Mouse (Mus musculus) CH12.LX (cell line): ENCODE measurements around the gene Cdnf. TPM values are rescaled to one million over a fixed set of nuclear protein-coding genes. Genes with fewer than 3 reads are reported as not detected.
A peak's percentile ranks its signal among the peaks of the same experiment; 100 is the strongest.

ENCODE experiments used
- DNase-seq: peaks from one replicate; pipeline ENCODE4 v3.0.0-alpha.2; 2013; ENCODE audit errors: extremely low read depth
- H3K27ac ChIP-seq: 2 replicates; pipeline ENCODE4 v1.5.1; 2012; ENCODE audit warnings: low read depth, mild to moderate bottlenecking, control low read depth, moderate library complexity; ENCODE audit not compliant: insufficient read depth
- H3K27me3 ChIP-seq: replicated peaks from 2 replicates; pipeline ENCODE3; 2012; ENCODE audit warnings: inconsistent platforms
- H3K36me3 ChIP-seq, 2 experiments: replicated peaks in 1 of 2; 2 replicates each; pipeline versions ENCODE3 to v1.6.1; 2012; ENCODE audit warnings: inconsistent platforms in 1 of 2, low read length in 1 of 2, mild to moderate bottlenecking in 1 of 2, mixed read lengths in 1 of 2, moderate library complexity in 1 of 2; ENCODE audit not compliant: control insufficient read depth in 1 of 2, insufficient read depth in 1 of 2
- H3K4me1 ChIP-seq, 2 experiments: 2 replicates each; pipeline ENCODE4 v1.6.1; 2012; ENCODE audit warnings: inconsistent platforms in 1 of 2, moderate library complexity in 1 of 2; ENCODE audit not compliant: insufficient read depth in 2 of 2, control insufficient read depth in 1 of 2
- H3K4me2 ChIP-seq: 2 replicates; pipeline ENCODE4 v1.6.1; 2012; ENCODE audit warnings: low read depth, mild to moderate bottlenecking, control low read depth; ENCODE audit not compliant: poor library complexity, insufficient read depth, severe bottlenecking
- H3K4me3 ChIP-seq, 3 experiments: fragments of 150-350 bp in 1 of 3; sonication (generic) in 1 of 3; replicated peaks in 1 of 3; 2 replicates each; pipeline versions ENCODE3 to v1.5.1; 2011 to 2012; ENCODE audit warnings: low read depth in 2 of 3, low read length in 2 of 3, mild to moderate bottlenecking in 2 of 3, moderate library complexity in 2 of 3, control low read depth in 1 of 3, improper control_type of control experiment in 1 of 3, inconsistent platforms in 1 of 3, mixed read lengths in 1 of 3; ENCODE audit not compliant: poor library complexity in 1 of 3
- H3K79me2 ChIP-seq: replicated peaks from 2 replicates; pipeline ENCODE4 v1.6.1; 2012; ENCODE audit warnings: mild to moderate bottlenecking, moderate library complexity; ENCODE audit not compliant: control insufficient read depth, poor library complexity, insufficient read depth, severe bottlenecking; ENCODE audit errors: extremely low read depth
- H3K9ac ChIP-seq: 2 replicates; pipeline ENCODE4 v1.6.1; 2012; ENCODE audit warnings: low read depth, mild to moderate bottlenecking, control low read depth, moderate library complexity; ENCODE audit not compliant: insufficient read depth
- H3K9me3 ChIP-seq: replicated peaks from 2 replicates; pipeline ENCODE3; 2012; ENCODE audit warnings: low read length, inconsistent platforms, mixed read lengths
- CHD1 ChIP-seq: IDR thresholded peaks from 2 replicates; pipeline ENCODE4 v1.6.1; 2012; ENCODE audit warnings: low read depth, low read length, improper control_type of control experiment, inconsistent platforms
- CHD2 ChIP-seq: IDR thresholded peaks from 2 replicates; pipeline ENCODE4 v1.6.1; 2011; ENCODE audit warnings: low read length, improper control_type of control experiment
- EP300 ChIP-seq: IDR thresholded peaks from 2 replicates; pipeline ENCODE4 v1.6.1; 2011; ENCODE audit warnings: low read length, improper control_type of control experiment
- ETS1 ChIP-seq: conservative IDR thresholded peaks from 2 replicates; pipeline ENCODE4 v1.6.1; 2012; ENCODE audit warnings: low read depth, mild to moderate bottlenecking, inconsistent platforms, low read length, improper control_type of control experiment, moderate library complexity
- JUND ChIP-seq: conservative IDR thresholded peaks from 2 replicates; pipeline ENCODE4 v1.6.1; 2011; ENCODE audit warnings: low read depth, low read length, improper control_type of control experiment
- MAFK ChIP-seq: IDR thresholded peaks from 2 replicates; pipeline ENCODE4 v1.6.1; 2011; ENCODE audit warnings: low read length, improper control_type of control experiment; ENCODE audit not compliant: insufficient replicate concordance
- MAZ ChIP-seq: IDR thresholded peaks from 2 replicates; pipeline ENCODE4 v1.6.1; 2012; ENCODE audit warnings: low read depth, mild to moderate bottlenecking, inconsistent platforms, low read length, improper control_type of control experiment, moderate library complexity
- MEF2A ChIP-seq: IDR thresholded peaks from 2 replicates; pipeline ENCODE4 v1.6.1; 2014; ENCODE audit warnings: low read depth, mild to moderate bottlenecking, inconsistent platforms, low read length, improper control_type of control experiment, borderline replicate concordance
- MXI1 ChIP-seq: IDR thresholded peaks from 2 replicates; pipeline ENCODE4 v1.6.1; 2011; ENCODE audit warnings: mild to moderate bottlenecking, low read depth, low read length, improper control_type of control experiment
- MYC ChIP-seq: IDR thresholded peaks from 2 replicates; pipeline ENCODE4 v1.6.1; 2011; ENCODE audit warnings: low read depth, mild to moderate bottlenecking, improper control_type of control experiment, low read length
- NELFE ChIP-seq: IDR thresholded peaks from 2 replicates; pipeline ENCODE4 v1.6.1; 2011; ENCODE audit warnings: low read depth, low read length, improper control_type of control experiment
- NRF1 ChIP-seq: IDR thresholded peaks from 2 replicates; pipeline ENCODE4 v1.6.1; 2014; ENCODE audit warnings: low read depth, mild to moderate bottlenecking, inconsistent platforms, low read length, improper control_type of control experiment, moderate library complexity
- POLR2AphosphoS2 ChIP-seq: IDR thresholded peaks from 2 replicates; pipeline ENCODE4 v1.6.1; 2011; ENCODE audit warnings: low read depth, low read length, improper control_type of control experiment
- SIN3A ChIP-seq: IDR thresholded peaks from 2 replicates; pipeline ENCODE4 v1.6.1; 2012; ENCODE audit warnings: low read length, improper control_type of control experiment, inconsistent platforms
- SMC3 ChIP-seq: IDR thresholded peaks from 2 replicates; pipeline ENCODE4 v1.6.1; 2011; ENCODE audit warnings: low read depth, low read length, improper control_type of control experiment
- TCF12 ChIP-seq: IDR thresholded peaks from 2 replicates; pipeline ENCODE4 v1.6.1; 2014; ENCODE audit warnings: low read depth, mild to moderate bottlenecking, inconsistent platforms, low read length, improper control_type of control experiment
- ZC3H11A ChIP-seq: IDR thresholded peaks from 2 replicates; pipeline ENCODE4 v1.6.1; 2012; ENCODE audit warnings: low read depth, mild to moderate bottlenecking, inconsistent platforms, low read length, improper control_type of control experiment
- dilution Hi-C: fragments of 300-500 bp; cut with MboI; formaldehyde crosslinking; loops from 2 replicates; pipeline ENCODE4 v1.14.3; 2020; ENCODE audit warnings: low sequenced_read_pairs; ENCODE audit not compliant: extremely low pct_unique_long_range_greater_than_20kb, extremely low pct_ligation_motif_present
- in situ Hi-C: fragments of 300-500 bp; cut with MboI; formaldehyde crosslinking; loops from 3 replicates; pipeline ENCODE4 v1.14.3; 2019; ENCODE audit warnings: low sequenced_read_pairs, low pct_ligation_motif_present, low pct_unique_long_range_greater_than_20kb, mixed read lengths
- polyA plus RNA-seq: library from polyadenylated mRNA; unstranded; fragments of >175 nt; gene quantifications from 2 replicates; pipeline ENCODE4 v1.2.1, GENCODE M21; 2012; ENCODE audit warnings: low read depth; ENCODE audit not compliant: insufficient read length
- total RNA-seq, 2 experiments: library from RNA; depleted of rRNA; stranded (reverse); fragments of 300-350 nt in 1 of 2; fragments of >200 nt in 1 of 2; gene quantifications; 2 replicates each; pipeline ENCODE4 v1.2.3; 2012 to 2014

The Cdnf gene
- total and polyA plus RNA-seq, 3 experiments: 0.63 to 1.2 (median 0.90) TPM

GRCm38 (mm10) chr2:3512076-3512475 is 754 bp upstream of the Cdnf start:
- H3K27me3 ChIP-seq: no peaks in the 10 kb centered on the region
- H3K9ac ChIP-seq: peak overlapping the region; percentile 87
- H3K27ac ChIP-seq: peak overlapping the region; percentile 26
- H3K4me2 ChIP-seq: peak overlapping the region; percentile 83
- dilution Hi-C loops: no loop called here
- H3K9me3 ChIP-seq: no peaks in the 10 kb centered on the region
- H3K4me1 ChIP-seq: peaks cover 4 to 15% of the 10 kb centered on the region in 2 experiments; a peak in 2 of 4 replicates
- peak; percentile 71 for DNase-seq
- H3K4me3 ChIP-seq: peak overlapping the region; percentile 79 to 98 (median 87)
- in situ Hi-C loops: no loop called here
- H3K36me3 ChIP-seq: peaks cover 29 to 33% of the 10 kb centered on the region in 2 experiments
- TF ChIP-seq ETS1: peak; percentile 21; the same call in 1 of the 2 replicates
- TF ChIP-seq NELFE: no peak
- TF ChIP-seq SIN3A: peak; percentile 75; the same call in 1 of the 2 replicates
- peaks cover 28% of the 10 kb centered on the region for H3K79me2 ChIP-seq

- H3K4me3 ChIP-seq: no peak overlapping the region
- TF ChIP-seq JUND (no peak), MAFK (no peak), SMC3 (no peak), SIN3A (no peak), MEF2A (no peak), CHD2 (no peak), CHD1 (no peak), POLR2AphosphoS2 (no peak), NRF1 (no peak), MXI1 (no peak), MYC (no peak), EP300 (no peak), MAZ (no peak), ZC3H11A (no peak), TCF12 (no peak)
- TF ChIP-seq, all 38 proteins: peak for 0
- Histone ChIP-seq H3K79me2 (no peaks in the 10 kb centered on the region), H3K36me3 (no peaks in the 10 kb centered on the region), H3K9me3 (no peaks in the 10 kb centered on the region), H3K9ac (no peak overlapping the region), H3K27ac (no peak overlapping the region), H3K27me3 (no peaks in the 10 kb centered on the region), H3K4me1 (peaks cover 0 to 7% of the 10 kb centered on the region in 2 experiments; a peak in 2 of 4 replicates), H3K4me2 (no peak overlapping the region)
- in situ Hi-C loops: no loop called here
- dilution Hi-C loops: no loop called here
- DNase-seq: no peak
Measured at GRCm38 (mm10) chr2:3522558-3522957, 9.7 kb downstream of the Cdnf start.
